Mouse (Mus musculus) lung, adult 2 months (tissue): ENCODE measurements around the gene Cd200r2. TPM values are rescaled to one million over a fixed set of nuclear protein-coding genes. Genes with fewer than 3 reads are reported as not detected.

ENCODE experiments used
- DNase-seq: peaks from one replicate; pipeline ENCODE4 v3.0.0; 2022
- H3K4me1 ChIP-seq: fragments of 200-500 bp; 2 replicates; pipeline ENCODE4 v1.6.1; 2011; ENCODE audit warnings: low read length; ENCODE audit not compliant: control insufficient read depth, insufficient read depth
- H3K4me3 ChIP-seq: fragments of 200-500 bp; replicated peaks from 2 replicates; pipeline ENCODE3; 2011; ENCODE audit warnings: low read depth, mild to moderate bottlenecking, control low read depth, low read length; ENCODE audit errors: extremely low read depth
- CTCF ChIP-seq: fragments of 200-500 bp; IDR thresholded peaks from 2 replicates; pipeline ENCODE4 v1.5.1; 2011; ENCODE audit warnings: mild to moderate bottlenecking, low read length, control low read depth; ENCODE audit not compliant: insufficient read depth
- POLR2A ChIP-seq: fragments of 200-500 bp; IDR thresholded peaks from 2 replicates; pipeline ENCODE4 v1.6.1; 2011; ENCODE audit warnings: low read depth, mild to moderate bottlenecking, control low read depth, low read length, borderline replicate concordance; ENCODE audit errors: extremely low read depth
- WGBS: fragments of 180-500 bp; shearing (Covaris S2); methylation state at CpG from one replicate; pipeline ENCODE4 v1.1.7; 2018; 5-methylcytosine and 5-hydroxymethylcytosine counted together
- polyA plus RNA-seq: library from polyadenylated mRNA; depleted of rRNA; stranded (reverse); fragments of >200 nt; gene quantifications from 2 replicates; pipeline ENCODE4 v1.2.3, GENCODE M21; 2012; rRNA removed

The Cd200r2 gene
- polyA plus RNA-seq, 1 experiment, result 0.11 TPM

GRCm38 (mm10) chr16:44951360-44952114 is 84.6 kb downstream of the Cd200r2 start:
- Histone ChIP-seq H3K4me1 (no peaks in the 10 kb centered on the region), H3K4me3 (no peak overlapping the region)
- WGBS, result 57% methylated on average over 4 of the region's 4 CpGs
- no peak for TF ChIP-seq POLR2A
- TF ChIP-seq CTCF, result no peak
- no peak for DNase-seq

GRCm38 (mm10) chr16:44962296-44962695 is 95.4 kb downstream of the Cd200r2 start:
- Histone ChIP-seq H3K4me3 (no peak overlapping the region), H3K4me1 (peaks cover 2% of the 10 kb centered on the region)
- WGBS, result 85% methylated on average over 2 of the region's 2 CpGs
- no peak for TF ChIP-seq POLR2A
- TF ChIP-seq CTCF, result no peak
- DNase-seq, result no peak

GRCm38 (mm10) chr16:44962777-44963176 is 95.9 kb downstream of the Cd200r2 start:
- Histone ChIP-seq H3K4me1 (peaks cover 2% of the 10 kb centered on the region), H3K4me3 (no peak overlapping the region)
- 23% methylated on average over 2 of the region's 2 CpGs for WGBS
- DNase-seq, result no peak
- no peak for TF ChIP-seq POLR2A
- no peak for TF ChIP-seq CTCF

- DNase-seq, result no peak
- Histone ChIP-seq H3K4me3 (no peak overlapping the region), H3K4me1 (peaks cover 2% of the 10 kb centered on the region)
- WGBS, result 78% methylated on average over 6 of the region's 6 CpGs
- TF ChIP-seq POLR2A (no peak), CTCF (no peak)
Measured at GRCm38 (mm10) chr16:44964526-44965374, 97.9 kb downstream of the Cd200r2 start.

GRCm38 (mm10) chr16:44965428-44965827 is 98.5 kb downstream of the Cd200r2 start:
- 76% methylated on average over 8 of the region's 8 CpGs for WGBS
- no peak for TF ChIP-seq CTCF
- no peak for TF ChIP-seq POLR2A
- DNase-seq, result no peak
- Histone ChIP-seq H3K4me1 (peaks cover 2% of the 10 kb centered on the region), H3K4me3 (no peak overlapping the region)

Other genes with a start within 250 kb of the Cd200r2 start
- 3.1 and 3.2 TPM in 2 replicates for gene Nepro, start 142.8 kb upstream of the Cd200r2 start, polyA plus RNA-seq
- gene Gtpbp8, start 120.7 kb upstream of the Cd200r2 start, polyA plus RNA-seq, result 4.2 and 6.5 TPM in 2 replicates
- 1.9 and 2.7 TPM in 2 replicates for gene Cd200r1, start 101.4 kb upstream of the Cd200r2 start, polyA plus RNA-seq
- gene Cd200r4, start 55.4 kb upstream of the Cd200r2 start, polyA plus RNA-seq, result 3.0 and 6.9 TPM in 2 replicates
- gene Cd200r3, start 76.6 kb downstream of the Cd200r2 start, polyA plus RNA-seq, result 0.19 and 0.38 TPM in 2 replicates
- gene Ccdc80, start 226.3 kb downstream of the Cd200r2 start, polyA plus RNA-seq, result 19.6 and 20.0 TPM in 2 replicates